Mouse (Mus musculus) heart, postnatal 0 days (tissue): ENCODE results near the gene Camkk2. TPM values are rescaled to one million over a fixed set of nuclear protein-coding genes. Genes with fewer than 3 reads are reported as not detected.

ENCODE experiments used
- ATAC-seq: fragments of 200-750 bp; cut with Nextera tagmentation; 2 replicates; pipeline ENCODE4 v1.8.0; 2017; ENCODE audit warnings: low read depth, moderate number of reproducible peaks, moderate library complexity; ENCODE audit not compliant: insufficient read depth
- DNase-seq: peaks from one replicate; pipeline ENCODE4 v3.0.0-alpha.2; 2016; ENCODE audit warnings: low spot score
- H3K27ac ChIP-seq: fragments of 300-500 bp; sonication (generic); 2 replicates; pipeline ENCODE4 v1.5.1; 2014; ENCODE audit warnings: low read depth, mild to moderate bottlenecking
- H3K27me3 ChIP-seq: fragments of 300-500 bp; sonication (generic); 2 replicates; pipeline ENCODE4 v1.6.1; 2014; ENCODE audit warnings: low read length, mixed read lengths; ENCODE audit not compliant: control insufficient read depth, insufficient read depth
- H3K36me3 ChIP-seq: fragments of 300-500 bp; sonication (generic); replicated peaks from 2 replicates; pipeline ENCODE4 v1.6.1; 2014; ENCODE audit warnings: low read length, mixed read lengths; ENCODE audit not compliant: control insufficient read depth, insufficient read depth
- H3K4me1 ChIP-seq: fragments of 300-500 bp; sonication (generic); 2 replicates; pipeline ENCODE4 v1.6.1; 2014; ENCODE audit warnings: antibody characterized with exemption; ENCODE audit not compliant: control insufficient read depth, insufficient read depth
- H3K4me2 ChIP-seq: fragments of 300-500 bp; sonication (generic); 2 replicates; pipeline ENCODE4 v1.6.1; 2014; ENCODE audit warnings: low read depth, mild to moderate bottlenecking, low read length, moderate library complexity
- H3K4me3 ChIP-seq: fragments of 300-500 bp; sonication (generic); 2 replicates; pipeline ENCODE4 v1.5.1; 2014; ENCODE audit warnings: low read depth, low read length
- H3K9ac ChIP-seq: fragments of 300-500 bp; sonication (generic); replicated peaks from 2 replicates; pipeline ENCODE4 v1.6.1; 2014; ENCODE audit warnings: low read depth, low read length, mixed read lengths
- H3K9me3 ChIP-seq: fragments of 300-500 bp; sonication (generic); replicated peaks from 2 replicates; pipeline ENCODE4 v1.6.1; 2016; ENCODE audit warnings: low read length; ENCODE audit not compliant: control insufficient read depth
- CTCF ChIP-seq: IDR thresholded peaks from 2 replicates; pipeline ENCODE4 v1.5.1; 2016; ENCODE audit warnings: antibody characterized with exemption, control low read depth, low read depth
- EP300 ChIP-seq: IDR thresholded peaks from 2 replicates; pipeline ENCODE4 v1.6.1; 2016; ENCODE audit warnings: antibody characterized with exemption, low read depth
- WGBS: fragments of 180-500 bp; shearing (Covaris S2); extraction: QIAGEN DNeasy Blood & Tissue Kit; methylation state at CpG from one replicate; pipeline ENCODE4 v1.1.7; 2014; 5-methylcytosine and 5-hydroxymethylcytosine counted together
- polyA plus RNA-seq: library from polyadenylated mRNA; unstranded; fragments of >200 nt; fragmentation: Nextera tagmentation; extraction: Ambion mirVana; gene quantifications from 2 replicates; pipeline ENCODE4 v1.2.1, GENCODE M21; 2015
- total RNA-seq: library from RNA; depleted of rRNA; stranded (reverse); fragments of >200 nt; gene quantifications from 2 replicates; pipeline ENCODE4 v1.2.3, GENCODE M21; 2014; ENCODE audit warnings: low replicate concordance

The Camkk2 gene
- total and polyA plus RNA-seq, 2 experiments from 2014 or later = 13.0 to 24.0 TPM

DNA sequence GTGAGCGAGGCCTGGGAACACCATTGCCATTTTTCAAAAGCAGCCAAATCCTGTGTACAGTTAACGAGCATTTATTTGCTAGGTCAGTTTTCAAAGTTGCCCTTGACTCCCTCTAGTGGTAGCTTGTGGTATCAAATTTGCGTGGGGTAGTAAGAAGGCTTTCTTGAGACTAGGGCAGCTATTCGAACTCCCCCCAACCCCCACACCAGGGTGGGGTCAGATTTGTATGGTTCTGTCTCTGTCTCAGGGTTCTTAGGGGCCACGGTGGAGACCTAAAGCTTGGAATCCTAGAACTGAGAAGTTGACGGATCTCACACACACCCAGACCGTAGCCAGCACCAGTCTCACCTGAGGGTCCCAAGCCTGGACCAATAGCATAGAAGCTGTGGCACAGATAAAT lies 53.1 kb downstream of the Camkk2 start:
- H3K36me3 ChIP-seq = 0 out of 2 replicates have a peak, but pooled peaks cover 4% of the 10 kb centered on the region
- WGBS = 19% methylated on average over 7 of the region's 7 CpGs
- H3K9ac ChIP-seq = no peak overlapping the region

DNA sequence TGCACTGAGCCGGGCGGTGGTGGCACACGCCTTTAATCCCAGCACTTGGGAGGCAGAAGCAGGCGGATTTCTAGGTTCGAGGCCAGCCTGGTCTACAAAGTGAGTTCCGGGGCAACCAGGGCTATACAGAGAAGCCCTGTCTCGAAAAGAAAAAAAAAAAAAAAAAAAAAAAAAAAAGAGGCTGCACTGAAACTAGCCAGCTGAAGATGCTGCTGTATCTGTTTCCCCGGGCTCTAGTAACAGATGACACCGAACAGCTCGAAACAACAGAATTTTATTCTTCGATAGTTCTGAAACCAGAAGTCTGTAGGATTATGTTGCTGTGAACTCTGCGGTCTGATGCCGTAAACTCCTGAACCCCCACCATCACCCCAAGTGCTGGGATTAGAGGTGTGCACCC lies 53.8 kb downstream of the Camkk2 start:
- H3K4me1 ChIP-seq = no peaks in the 10 kb centered on the region
- no peak overlapping the region for H3K4me2 ChIP-seq
- DNase-seq = no peak
- no peak for ATAC-seq
- TF ChIP-seq EP300 = no peak
- TF ChIP-seq CTCF = no peak
- 0 out of 2 replicates have a peak, but pooled peaks cover 4% of the 10 kb centered on the region for H3K36me3 ChIP-seq
- H3K9ac ChIP-seq = no peak overlapping the region
- no peak overlapping the region for H3K4me3 ChIP-seq
- H3K27ac ChIP-seq = no peak overlapping the region
- no peaks in the 10 kb centered on the region for H3K27me3 ChIP-seq
- 82% methylated on average over 13 of the region's 13 CpGs for WGBS
- H3K9me3 ChIP-seq = no peaks in the 10 kb centered on the region

More for the DNA sequence above, 53.1 kb downstream of the Camkk2 start:
- H3K4me2 ChIP-seq = no peak overlapping the region
- H3K27ac ChIP-seq = no peak overlapping the region
- ATAC-seq = peak; percentile 53
- H3K4me1 ChIP-seq = no peaks in the 10 kb centered on the region
- TF ChIP-seq EP300 (no peak), CTCF (peak; percentile 83)
- no peak overlapping the region for H3K4me3 ChIP-seq
- no peaks in the 10 kb centered on the region for H3K27me3 ChIP-seq
- peak; percentile 56 for DNase-seq
- H3K9me3 ChIP-seq = no peaks in the 10 kb centered on the region

DNA sequence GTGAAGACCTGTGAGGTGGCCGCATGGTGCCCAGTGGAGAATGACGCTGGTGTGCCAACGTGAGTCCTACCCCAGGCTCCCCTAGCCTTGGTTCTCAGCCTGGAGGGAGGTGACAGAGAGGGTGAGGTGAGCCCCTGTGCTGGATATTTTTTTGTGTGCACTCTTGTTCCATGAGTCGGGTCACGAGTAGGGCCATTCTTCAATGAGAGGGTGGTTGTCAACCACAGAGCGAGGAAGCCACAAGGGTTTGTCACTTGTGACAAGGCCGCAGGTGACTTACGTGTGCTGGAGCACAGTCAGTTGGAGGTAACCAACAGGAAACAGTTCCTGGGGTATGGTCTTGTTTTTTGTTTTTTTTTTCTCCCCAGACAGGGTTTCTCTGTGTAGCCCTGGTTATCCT lies 60.0 kb downstream of the Camkk2 start:
- ATAC-seq (no peak), DNase-seq (no peak)
- TF ChIP-seq EP300 (no peak), CTCF (no peak)
- Histone ChIP-seq H3K36me3 (peaks cover 18% of the 10 kb centered on the region), H3K4me3 (no peak overlapping the region), H3K27me3 (no peaks in the 10 kb centered on the region), H3K9me3 (no peaks in the 10 kb centered on the region), H3K4me2 (no peak overlapping the region), H3K27ac (no peak overlapping the region), H3K4me1 (no peaks in the 10 kb centered on the region), H3K9ac (no peak overlapping the region)
- WGBS = 88% methylated on average over 8 of the region's 8 CpGs

DNA sequence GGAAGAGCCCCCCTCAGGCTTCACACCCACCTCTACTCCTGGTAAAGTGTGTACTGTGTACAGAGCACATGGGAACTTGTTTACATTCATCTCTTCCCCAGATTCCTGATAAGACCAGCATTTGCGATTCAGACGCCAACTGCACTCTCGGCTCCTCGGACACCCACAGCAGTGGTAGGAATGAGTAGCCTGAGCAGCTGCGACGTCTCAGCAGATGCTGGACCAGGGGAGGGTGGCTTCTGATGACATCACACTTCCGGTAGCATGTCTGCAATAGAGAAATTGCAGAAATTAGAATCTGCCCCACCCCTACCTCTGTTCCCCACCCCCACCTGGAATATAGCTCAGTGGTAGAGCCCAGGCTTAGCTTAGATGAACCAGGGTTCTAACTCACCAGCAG lies 60.8 kb downstream of the Camkk2 start:
- peaks cover 18% of the 10 kb centered on the region for H3K36me3 ChIP-seq
- H3K27ac ChIP-seq = no peak overlapping the region
- no peak overlapping the region for H3K4me2 ChIP-seq
- no peak overlapping the region for H3K9ac ChIP-seq
- WGBS = 56% methylated on average over 7 of the region's 7 CpGs
- no peaks in the 10 kb centered on the region for H3K4me1 ChIP-seq
- no peaks in the 10 kb centered on the region for H3K27me3 ChIP-seq
- TF ChIP-seq CTCF (no peak), EP300 (no peak)
- H3K4me3 ChIP-seq = no peak overlapping the region
- DNase-seq (no peak), ATAC-seq (0 out of 2 replicates have a peak, but pooled peaks have one; percentile 14)
- H3K9me3 ChIP-seq = no peaks in the 10 kb centered on the region

DNA sequence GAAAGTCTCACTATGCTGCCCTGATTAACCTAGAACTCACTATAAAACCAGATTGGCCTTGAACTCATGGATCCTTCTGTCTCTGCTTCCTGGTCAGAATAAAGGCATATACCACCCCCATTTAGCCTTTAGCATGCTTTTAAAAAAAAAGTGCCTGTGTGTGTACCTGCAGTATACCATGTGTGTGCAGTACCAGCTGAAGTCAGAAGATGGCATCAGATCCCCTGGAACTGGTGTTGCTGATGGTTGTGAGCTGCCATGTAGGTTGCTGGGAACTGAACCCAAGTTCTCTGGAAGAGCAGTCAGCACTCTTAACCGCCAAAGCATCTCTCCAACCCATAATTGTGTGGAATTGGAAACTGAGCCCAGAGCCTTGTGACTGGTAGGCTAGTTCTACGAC lies 62.4 kb downstream of the Camkk2 start:
- no peak overlapping the region for H3K9ac ChIP-seq
- TF ChIP-seq EP300 (no peak), CTCF (no peak)
- DNase-seq (no peak), ATAC-seq (no peak)
- H3K36me3 ChIP-seq = peaks cover 18% of the 10 kb centered on the region
- no peak overlapping the region for H3K4me2 ChIP-seq
- H3K9me3 ChIP-seq = no peaks in the 10 kb centered on the region; the same call in 1 of the 2 replicates
- no peaks in the 10 kb centered on the region for H3K4me1 ChIP-seq
- WGBS = 93% methylated on average over 2 of the region's 2 CpGs
- no peaks in the 10 kb centered on the region for H3K27me3 ChIP-seq
- H3K4me3 ChIP-seq = no peak overlapping the region
- no peak overlapping the region for H3K27ac ChIP-seq

DNA sequence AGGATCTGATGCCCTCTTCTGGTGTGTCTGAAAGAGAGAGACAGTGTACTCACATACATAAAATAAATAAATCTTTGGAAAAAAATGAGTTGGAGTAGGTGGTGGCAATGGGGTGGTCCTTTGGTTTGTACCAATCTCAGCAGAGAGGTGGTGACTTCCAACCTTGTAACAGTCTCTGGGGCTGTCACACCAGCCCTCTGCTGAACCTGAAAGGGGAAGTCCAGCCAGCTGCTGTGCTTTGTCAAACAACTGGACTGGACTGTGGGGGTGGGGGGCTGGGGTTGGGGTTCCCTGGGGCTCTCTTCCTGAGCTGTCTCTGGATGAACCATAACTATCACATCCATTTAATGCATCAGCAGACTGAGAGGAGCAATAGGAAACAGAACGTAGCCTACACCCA lies 63.5 kb downstream of the Camkk2 start:
- TF ChIP-seq EP300 (no peak), CTCF (no peak)
- WGBS = 67% methylated on average over 1 of the region's 1 CpGs
- no peak for ATAC-seq
- H3K9ac ChIP-seq = no peak overlapping the region
- H3K36me3 ChIP-seq = peaks cover 18% of the 10 kb centered on the region
- H3K27ac ChIP-seq = no peak overlapping the region
- H3K27me3 ChIP-seq = no peaks in the 10 kb centered on the region
- DNase-seq = no peak
- H3K4me3 ChIP-seq = no peak overlapping the region
- H3K4me1 ChIP-seq = no peaks in the 10 kb centered on the region
- no peak overlapping the region for H3K4me2 ChIP-seq
- no peaks in the 10 kb centered on the region; the same call in 1 of the 2 replicates for H3K9me3 ChIP-seq
